ENCODE assay signal across 23 mouse cellular contexts in the genomic region with DNA sequence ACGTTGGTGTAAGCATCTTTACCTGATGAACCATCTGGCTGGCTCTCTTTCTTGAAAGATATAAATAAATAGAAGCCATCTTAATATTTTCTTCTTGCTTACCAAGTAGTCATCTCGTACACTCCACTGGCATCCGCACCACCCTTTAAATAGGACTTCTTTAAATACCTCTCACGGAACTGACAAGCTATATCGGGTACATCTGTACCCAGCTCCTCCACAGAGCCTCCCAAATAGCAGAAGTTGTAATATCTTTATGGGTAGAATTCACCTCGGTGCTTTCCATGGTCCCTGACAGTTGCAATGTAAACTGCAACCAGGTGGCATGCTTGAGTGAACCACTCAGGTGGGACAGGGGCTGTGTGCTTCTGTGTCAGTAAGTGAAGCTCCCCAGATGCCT.
"Had no signal": no experiment of that assay in that cellular context is flagged by ENCODE, and none has a peak within 500 bp of the region (broad histone marks: within the 10 kb centered on the region; RNA-seq: fewer than 3 reads in every experiment).

No protein-coding gene starts in this region.

- H3K9ac ChIP-seq: heart, embryonic 12.5 days; hindbrain, embryonic 12.5 days; hindbrain, embryonic 14.5 days; intestine, embryonic 15.5 days; kidney, embryonic 15.5 days; limb, embryonic 13.5 days; limb, embryonic 15.5 days; liver, embryonic 12.5 days; liver, embryonic 14.5 days had no signal

- H3K4me1 ChIP-seq: hindbrain, embryonic 10.5 days; hindbrain, embryonic 12.5 days; intestine, embryonic 15.5 days; kidney, embryonic 15.5 days; limb, embryonic 13.5 days; limb, embryonic 15.5 days; liver, embryonic 12.5 days had no signal

- H3K27ac ChIP-seq: gastrocnemius, adult 2 months; heart, embryonic 10.5 days; hindbrain, embryonic 10.5 days; hindbrain, embryonic 12.5 days; hindbrain, embryonic 14.5 days; intestine, embryonic 15.5 days; kidney, embryonic 15.5 days; kidney, postnatal 0 days; limb, embryonic 13.5 days; limb, embryonic 15.5 days; liver, embryonic 12.5 days; liver, embryonic 14.5 days had no signal

- H3K27me3 ChIP-seq: heart, embryonic 12.5 days; hindbrain, embryonic 12.5 days; intestine, embryonic 15.5 days; kidney, embryonic 15.5 days; limb, embryonic 13.5 days; limb, embryonic 15.5 days; liver, embryonic 12.5 days had no signal

- H3K36me3 ChIP-seq: heart, embryonic 10.5 days; heart, embryonic 12.5 days; hindbrain, embryonic 10.5 days; hindbrain, embryonic 12.5 days; intestine, embryonic 15.5 days; kidney, embryonic 15.5 days; limb, embryonic 13.5 days; limb, embryonic 15.5 days; liver, embryonic 12.5 days had no signal

- H3K4me2 ChIP-seq: heart, embryonic 12.5 days; hindbrain, embryonic 12.5 days; hindbrain, embryonic 14.5 days; intestine, embryonic 15.5 days; kidney, embryonic 15.5 days; limb, embryonic 13.5 days; limb, embryonic 15.5 days; liver, embryonic 12.5 days had no signal

- DNase-seq: gastrocnemius, adult 2 months; gastrocnemius, postnatal 10 days; gastrocnemius, postnatal 25 days; heart, adult 18-20 months; heart, postnatal 10 days; heart, postnatal 4 days; kidney, adult 18-20 months; kidney, adult 8-10 months; kidney, postnatal 14 days; kidney, postnatal 36 days; left cerebral cortex, postnatal 4 days had no signal

- H3K4me3 ChIP-seq: gastrocnemius, adult 2 months; heart, embryonic 10.5 days; heart, embryonic 12.5 days; hindbrain, embryonic 10.5 days; hindbrain, embryonic 12.5 days; intestine, embryonic 15.5 days; kidney, embryonic 15.5 days; limb, embryonic 13.5 days; limb, embryonic 15.5 days; liver, embryonic 12.5 days had no signal

- H3K9me3 ChIP-seq: heart, embryonic 10.5 days; heart, embryonic 12.5 days; hindbrain, embryonic 10.5 days; hindbrain, embryonic 12.5 days; intestine, embryonic 15.5 days; kidney, embryonic 15.5 days; limb, embryonic 13.5 days; limb, embryonic 15.5 days; liver, embryonic 12.5 days had no signal
